Mouse (Mus musculus) heart, embryonic 13.5 days (tissue): ENCODE results near the gene Lrrc10. TPM values are rescaled to one million over a fixed set of nuclear protein-coding genes. Genes with fewer than 3 reads are reported as not detected.

Experiments used
- ATAC-seq: fragments of 200-750 bp; cut with Nextera tagmentation; 2 replicates; pipeline ENCODE4 v1.8.0; 2017; ENCODE audit warnings: moderate TSS enrichment; ENCODE audit not compliant: insufficient number of reproducible peaks, low FRiP score, low TSS enrichment; ENCODE audit errors: extremely low read depth
- H3K27ac ChIP-seq: fragments of 300-500 bp; sonication (generic); replicated peaks from 2 replicates; pipeline ENCODE4 v1.5.1; 2015; ENCODE audit warnings: moderate library complexity, mild to moderate bottlenecking, inconsistent platforms
- H3K27me3 ChIP-seq: fragments of 300-500 bp; sonication (generic); replicated peaks from 2 replicates; pipeline ENCODE4 v1.6.1; 2015; ENCODE audit warnings: mild to moderate bottlenecking, inconsistent platforms
- H3K36me3 ChIP-seq: fragments of 300-500 bp; sonication (generic); 2 replicates; pipeline ENCODE4 v1.6.1; 2015; ENCODE audit warnings: mild to moderate bottlenecking, inconsistent platforms
- H3K4me1 ChIP-seq: fragments of 300-500 bp; sonication (generic); 2 replicates; pipeline ENCODE4 v1.6.1; 2015; ENCODE audit warnings: inconsistent platforms
- H3K4me2 ChIP-seq: fragments of 300-500 bp; sonication (generic); 2 replicates; pipeline ENCODE4 v1.6.1; 2015; ENCODE audit warnings: inconsistent platforms, mild to moderate bottlenecking, moderate library complexity
- H3K4me3 ChIP-seq: fragments of 300-500 bp; sonication (generic); 2 replicates; pipeline ENCODE4 v1.5.1; 2015; ENCODE audit warnings: moderate library complexity, mild to moderate bottlenecking, inconsistent platforms
- H3K9ac ChIP-seq: fragments of 300-500 bp; sonication (generic); 2 replicates; pipeline ENCODE4 v1.6.1; 2015; ENCODE audit warnings: inconsistent platforms, mild to moderate bottlenecking, moderate library complexity
- H3K9me3 ChIP-seq: fragments of 300-500 bp; sonication (generic); 2 replicates; pipeline ENCODE4 v1.6.1; 2016; ENCODE audit warnings: inconsistent platforms
- WGBS: fragments of 180-500 bp; shearing (Covaris S2); methylation state at CpG from one replicate; pipeline ENCODE4 v1.1.7; 2015; ENCODE audit warnings: mixed read lengths; 5-methylcytosine and 5-hydroxymethylcytosine counted together
- polyA plus RNA-seq: library from polyadenylated mRNA; unstranded; fragments of >200 nt; fragmentation: Nextera tagmentation; extraction: Ambion mirVana; gene quantifications from 2 replicates; pipeline ENCODE4 v1.2.1, GENCODE M21; 2015

The Lrrc10 gene
- polyA plus RNA-seq, 1 experiment from 2014 or later: 56.8 TPM

GRCm38 (mm10) chr10:117081914-117082359, 36.8 kb downstream of the Lrrc10 start:
- Histone ChIP-seq H3K4me1 (peaks cover 9% of the 10 kb centered on the region; the same call in 1 of the 2 replicates), H3K27me3 (no peaks in the 10 kb centered on the region), H3K9ac (no peak overlapping the region), H3K4me3 (no peak overlapping the region), H3K9me3 (no peaks in the 10 kb centered on the region), H3K36me3 (peaks cover 87% of the 10 kb centered on the region), H3K4me2 (no peak overlapping the region), H3K27ac (peak overlapping the region; percentile 48; the same call in 1 of the 2 replicates)
- no peak for ATAC-seq
- WGBS: 76% methylated on average over 2 of the region's 2 CpGs

GRCm38 (mm10) chr10:117089628-117090027, 44.5 kb downstream of the Lrrc10 start:
- no peak for ATAC-seq
- peaks cover 66% of the 10 kb centered on the region for H3K36me3 ChIP-seq
- WGBS: 73% methylated on average over 4 of the region's 4 CpGs

GRCm38 (mm10) chr10:117094504-117095329, 49.6 kb downstream of the Lrrc10 start:
- Histone ChIP-seq H3K4me1 (peaks cover 31% of the 10 kb centered on the region), H3K4me2 (peak overlapping the region; percentile 38), H3K27me3 (no peaks in the 10 kb centered on the region), H3K36me3 (peaks cover 43% of the 10 kb centered on the region), H3K9ac (peak overlapping the region; percentile 50), H3K9me3 (no peaks in the 10 kb centered on the region), H3K4me3 (no peak overlapping the region), H3K27ac (peak overlapping the region; percentile 70)
- ATAC-seq: no peak
- WGBS: 32% methylated on average over 15 of the region's 15 CpGs

More at GRCm38 (mm10) chr10:117089628-117090027, 44.5 kb downstream of the Lrrc10 start:
- no peaks in the 10 kb centered on the region for H3K27me3 ChIP-seq
- no peak overlapping the region for H3K27ac ChIP-seq
- H3K4me1 ChIP-seq: peaks cover 17% of the 10 kb centered on the region
- no peaks in the 10 kb centered on the region for H3K9me3 ChIP-seq
- H3K9ac ChIP-seq: no peak overlapping the region
- H3K4me2 ChIP-seq: no peak overlapping the region
- H3K4me3 ChIP-seq: no peak overlapping the region

- H3K36me3 ChIP-seq: peaks cover 52% of the 10 kb centered on the region
- WGBS: 91% methylated on average over 6 of the region's 6 CpGs
- H3K9ac ChIP-seq: no peak overlapping the region
- no peak overlapping the region for H3K27ac ChIP-seq
- no peak for ATAC-seq
- peaks cover 28% of the 10 kb centered on the region for H3K4me1 ChIP-seq
- no peak overlapping the region for H3K4me2 ChIP-seq
- no peaks in the 10 kb centered on the region for H3K9me3 ChIP-seq
- no peaks in the 10 kb centered on the region for H3K27me3 ChIP-seq
- H3K4me3 ChIP-seq: no peak overlapping the region
Observed at GRCm38 (mm10) chr10:117096096-117096495, 51.0 kb downstream of the Lrrc10 start.

Other genes starting within 250 kb of the Lrrc10 start
- 0.20 and 0.37 TPM in 2 replicates for gene Myrfl, start 148.4 kb upstream of the Lrrc10 start, polyA plus RNA-seq
- 54.1 and 62.4 TPM in 2 replicates for gene Rab3ip, start 94.6 kb upstream of the Lrrc10 start, polyA plus RNA-seq
- not detected in 2 replicates for gene Gm10271, start 72.7 kb upstream of the Lrrc10 start, polyA plus RNA-seq
- 0.19 and 0.47 TPM in 2 replicates for gene Best3, start 59.0 kb upstream of the Lrrc10 start, polyA plus RNA-seq
- 171 and 188 TPM in 2 replicates for gene Cct2, start 18.5 kb downstream of the Lrrc10 start, polyA plus RNA-seq
- gene Frs2, start 103.2 kb downstream of the Lrrc10 start, polyA plus RNA-seq: 14.7 and 16.2 TPM in 2 replicates
- 46.6 and 54.1 TPM in 2 replicates for gene Yeats4, start 179.2 kb downstream of the Lrrc10 start, polyA plus RNA-seq
- not detected in 2 replicates for gene 9530003J23Rik, start 193.4 kb downstream of the Lrrc10 start, polyA plus RNA-seq
- 90.5 and 115 TPM in 2 replicates for gene Lyz2, start 237.0 kb downstream of the Lrrc10 start, polyA plus RNA-seq
- gene Lyz1, start 247.5 kb downstream of the Lrrc10 start, polyA plus RNA-seq: 8.6 and 12.2 TPM in 2 replicates